Mouse (Mus musculus) cerebellum, adult 11-12 months (tissue): Measurements from ENCODE around the gene Hoxa6.
A peak's percentile ranks its signal among the peaks of the same experiment; 100 is the strongest.

ENCODE experiments used
- DNase-seq: peaks from one replicate; pipeline ENCODE4 v3.0.0; 2022

The Hoxa6 gene

DNA sequence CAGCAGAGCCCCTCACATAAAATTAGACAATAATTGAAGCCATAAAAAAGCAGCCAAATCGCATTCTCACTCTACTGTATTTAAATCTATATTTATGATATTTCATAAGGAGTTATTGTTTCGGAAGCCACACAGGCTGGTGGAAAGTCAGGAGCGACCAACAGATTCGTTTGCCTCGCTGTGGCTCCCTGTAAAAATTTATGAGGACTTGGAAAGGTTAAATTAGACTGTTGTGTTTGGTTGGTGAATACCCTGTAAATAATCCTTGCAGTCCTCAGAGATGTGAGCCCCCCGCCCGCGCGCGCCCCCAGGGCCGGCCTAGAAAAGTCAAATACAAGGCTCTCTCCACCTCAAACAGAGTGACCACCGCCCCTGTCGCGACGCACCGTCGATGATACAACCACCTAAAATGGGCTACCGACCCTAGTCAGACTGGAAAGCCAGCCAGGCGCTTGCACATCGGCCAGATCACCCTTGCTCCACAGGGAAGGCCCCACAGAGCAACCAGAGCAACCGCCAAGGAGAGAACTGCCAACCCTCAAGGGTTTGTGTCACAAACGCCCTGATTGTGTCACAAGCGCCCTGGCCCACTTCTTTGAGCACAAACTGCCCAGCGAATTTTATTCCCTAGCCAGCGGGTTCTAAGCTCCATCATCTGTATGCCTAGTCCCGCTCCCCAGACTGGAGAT lies 18.2 kb upstream of the Hoxa6 start:
- no peak for DNase-seq

DNA sequence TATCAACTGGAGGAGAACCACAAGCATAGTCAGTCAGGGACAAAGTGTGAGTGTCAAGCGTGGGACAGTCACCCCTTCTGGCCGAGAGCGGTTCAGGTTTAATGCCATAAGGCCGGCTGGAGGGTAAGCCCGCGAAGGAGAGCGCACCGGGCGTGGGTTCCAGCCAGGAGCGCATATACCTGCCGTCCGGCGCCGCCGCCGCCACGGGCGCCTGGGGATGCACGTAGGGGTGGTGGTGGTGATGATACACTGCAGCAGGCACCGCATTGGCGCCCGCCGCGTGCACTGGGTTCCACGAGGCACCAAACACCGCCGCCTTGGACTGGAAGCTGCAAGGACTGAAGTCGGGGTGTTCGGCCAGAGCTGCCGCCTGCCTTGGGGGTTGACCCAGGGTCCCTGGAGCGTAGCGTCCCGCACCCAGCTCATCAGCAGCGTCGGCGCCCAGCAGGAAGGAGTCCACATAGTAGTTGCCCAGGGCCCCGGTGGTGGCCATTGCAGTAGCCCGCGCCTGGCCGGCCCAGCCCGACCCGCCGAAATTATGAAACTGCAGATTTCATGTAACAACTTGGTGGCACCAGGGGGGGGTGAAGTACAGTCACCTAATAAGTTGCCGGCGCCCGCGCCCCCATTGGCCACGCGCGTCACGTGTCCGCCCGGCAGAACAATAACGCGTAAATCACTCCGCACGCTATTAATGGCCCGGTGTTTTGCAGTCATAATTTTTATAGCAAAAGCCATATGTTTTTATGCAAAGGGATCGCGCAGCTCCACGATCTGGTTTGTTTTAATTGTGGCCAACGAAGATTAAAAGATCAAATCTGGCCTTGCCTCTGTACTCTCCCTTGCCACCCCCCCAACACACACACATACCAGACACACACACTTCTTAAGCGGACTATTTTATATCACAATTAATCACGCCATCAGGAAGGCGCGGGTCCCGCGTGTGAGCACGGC lies 17.4 kb upstream of the Hoxa6 start:
- DNase-seq: no peak

DNA sequence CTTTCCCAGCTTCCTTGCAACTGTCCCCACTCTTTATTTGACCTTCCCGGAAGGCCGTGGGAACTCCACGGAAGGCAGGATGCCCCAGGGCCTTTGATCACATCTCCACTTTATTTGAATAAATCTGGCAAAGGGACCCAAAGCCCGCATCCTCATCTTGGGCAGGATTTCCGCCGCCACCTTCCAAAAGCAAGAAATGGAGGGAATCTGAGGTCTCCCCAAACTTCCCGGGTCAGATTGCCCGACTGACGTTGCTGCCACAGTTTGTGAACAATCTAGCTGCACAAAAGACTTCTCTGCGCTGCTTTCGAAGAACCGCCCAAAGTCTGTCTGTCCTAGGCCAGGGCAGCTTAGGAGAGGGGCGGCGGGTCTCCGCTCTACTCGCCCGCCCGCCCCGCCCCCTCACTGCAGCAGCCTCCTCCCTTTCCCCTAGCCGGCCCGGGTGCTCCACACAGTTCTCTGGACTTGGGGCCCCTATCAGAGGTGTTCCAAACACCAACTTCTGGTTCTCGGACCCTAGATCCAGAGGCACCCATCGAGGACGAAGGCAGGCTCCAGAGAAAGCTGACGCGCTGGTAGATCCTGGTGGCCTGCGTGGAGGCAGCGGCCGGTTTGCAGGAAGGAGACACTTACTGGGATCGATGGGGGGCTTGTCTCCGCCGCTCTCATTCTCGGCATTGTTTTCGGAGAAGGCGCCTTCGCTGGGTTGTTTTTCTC lies 16.5 kb upstream of the Hoxa6 start:
- DNase-seq: no peak

DNA sequence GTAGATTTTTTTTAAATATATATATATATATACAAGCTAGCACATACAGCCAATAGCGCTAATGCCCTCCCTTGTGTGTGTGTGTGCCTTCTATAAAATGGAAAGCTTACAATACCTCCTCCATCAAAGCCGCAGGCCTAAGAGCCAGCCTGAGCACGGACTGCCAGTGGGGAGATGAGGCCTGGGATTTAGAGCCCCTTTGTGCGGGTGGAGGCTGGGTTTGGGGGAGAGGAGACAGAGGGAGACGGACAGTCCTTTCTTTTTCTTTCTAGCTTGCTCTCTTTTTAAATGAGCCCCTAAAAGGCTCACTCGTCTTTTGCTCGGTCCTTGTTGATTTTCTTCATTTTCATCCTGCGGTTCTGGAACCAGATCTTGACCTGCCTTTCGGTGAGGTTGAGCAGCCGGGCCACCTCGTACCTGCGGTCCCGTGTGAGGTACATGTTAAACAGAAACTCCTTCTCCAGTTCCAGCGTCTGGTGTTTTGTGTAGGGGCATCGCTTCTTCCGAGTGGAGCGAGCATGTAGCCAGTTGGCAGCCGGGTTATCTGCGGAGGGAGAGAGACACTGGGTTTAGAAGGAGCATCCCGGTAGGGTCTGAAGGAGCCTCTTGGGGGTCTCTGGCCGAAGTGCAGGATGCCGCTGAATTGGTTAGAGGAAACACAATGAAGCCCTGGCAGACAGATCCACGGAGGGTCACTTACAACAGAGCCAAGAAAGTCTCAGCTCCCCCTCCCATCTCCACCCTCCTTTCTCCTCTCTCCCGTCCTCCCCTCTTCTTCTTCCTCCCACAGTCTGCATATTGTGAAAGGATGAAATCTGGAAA lies 15.6 kb upstream of the Hoxa6 start:
- no peak for DNase-seq

DNA sequence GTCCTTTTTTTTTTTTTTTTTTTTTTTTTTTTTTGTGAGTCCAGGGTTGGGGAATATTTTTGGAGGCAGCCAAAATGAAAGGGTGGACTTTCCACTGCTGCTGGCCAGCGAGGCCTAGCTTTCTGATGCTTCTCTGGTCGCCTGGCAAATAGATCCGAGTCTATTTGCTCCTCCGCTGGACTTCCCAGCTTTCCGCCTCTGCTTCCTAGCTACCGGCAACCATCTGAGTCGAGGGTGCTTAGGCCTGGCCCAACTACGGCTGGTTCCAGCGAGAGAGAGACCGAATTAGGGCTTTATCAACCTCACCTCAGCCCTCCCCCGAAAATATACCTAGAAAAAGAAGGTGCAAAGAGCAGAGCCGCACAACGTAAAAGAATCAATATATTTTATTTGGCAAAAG lies 14.2 kb upstream of the Hoxa6 start:
- no peak for DNase-seq

DNA sequence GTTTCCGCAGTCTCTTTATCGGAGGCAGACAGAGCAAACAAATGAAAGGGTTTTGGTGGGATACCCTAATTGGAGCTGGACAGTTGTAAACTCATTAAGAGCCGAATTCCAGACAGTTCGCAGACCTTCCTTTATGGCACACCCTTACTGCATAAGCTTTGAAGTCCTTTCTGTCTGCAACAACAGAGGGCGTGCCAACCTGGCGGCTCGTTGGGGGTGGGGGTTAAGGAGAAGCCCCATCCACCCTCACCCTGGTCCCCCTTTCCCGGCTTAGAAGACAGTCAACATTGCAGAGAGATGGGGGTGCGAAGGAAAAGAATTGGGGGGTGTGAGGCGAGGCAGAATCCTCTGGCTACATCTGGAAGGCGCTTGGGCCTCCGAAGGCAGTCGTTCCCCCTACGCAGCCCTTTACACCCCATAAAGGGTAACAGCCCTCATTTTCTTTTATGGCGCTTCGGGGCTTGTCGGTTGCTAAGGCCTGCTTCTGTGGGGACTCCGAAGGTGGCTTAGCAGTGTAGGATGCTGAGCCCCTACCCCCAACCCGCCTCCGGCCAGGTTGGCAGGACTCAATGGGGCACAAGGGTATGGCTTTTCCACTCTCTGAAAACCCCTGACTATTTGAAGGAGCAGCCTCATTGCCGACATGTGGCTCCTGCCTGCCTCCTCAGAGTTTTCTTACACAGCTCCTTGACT lies 13.6 kb upstream of the Hoxa6 start:
- DNase-seq: no peak

DNA sequence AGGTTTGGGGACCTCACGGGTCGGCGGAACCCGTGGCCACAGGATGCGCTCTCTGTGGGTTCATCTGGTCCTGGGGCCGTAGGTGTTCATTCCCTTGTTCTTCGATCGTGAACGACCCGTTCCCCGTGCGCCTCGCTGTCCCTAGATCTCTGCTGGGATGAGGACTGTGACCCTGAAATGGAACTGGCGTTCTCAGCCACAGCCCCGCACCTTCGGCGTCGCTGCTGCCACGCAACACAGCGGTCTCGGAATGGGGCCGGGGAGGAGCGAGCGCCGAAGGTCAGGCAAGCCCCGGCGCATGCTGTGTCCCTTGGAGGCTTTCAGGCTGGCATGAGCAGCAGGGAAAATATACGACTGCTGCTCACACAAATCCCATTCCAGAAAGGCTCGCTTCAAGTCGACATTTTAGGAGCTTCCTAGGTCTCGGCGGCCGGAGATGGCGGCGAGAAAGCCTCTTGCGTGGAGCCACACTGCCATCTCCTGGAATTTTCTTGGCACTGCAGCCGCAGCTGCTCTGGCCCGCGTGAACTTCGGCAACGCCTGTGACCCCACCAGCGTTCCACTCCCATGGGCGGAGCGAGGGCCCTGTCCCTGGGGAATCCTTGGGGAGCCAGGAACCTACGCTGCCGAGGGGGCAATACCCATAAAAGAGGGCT lies 12.9 kb upstream of the Hoxa6 start, which contains the start of gene Hoxa7:
Gene Hoxa7, minus strand, starts transcription at position 518 of the 656 bp plus-strand sequence.
- peak; percentile 72 for DNase-seq

DNA sequence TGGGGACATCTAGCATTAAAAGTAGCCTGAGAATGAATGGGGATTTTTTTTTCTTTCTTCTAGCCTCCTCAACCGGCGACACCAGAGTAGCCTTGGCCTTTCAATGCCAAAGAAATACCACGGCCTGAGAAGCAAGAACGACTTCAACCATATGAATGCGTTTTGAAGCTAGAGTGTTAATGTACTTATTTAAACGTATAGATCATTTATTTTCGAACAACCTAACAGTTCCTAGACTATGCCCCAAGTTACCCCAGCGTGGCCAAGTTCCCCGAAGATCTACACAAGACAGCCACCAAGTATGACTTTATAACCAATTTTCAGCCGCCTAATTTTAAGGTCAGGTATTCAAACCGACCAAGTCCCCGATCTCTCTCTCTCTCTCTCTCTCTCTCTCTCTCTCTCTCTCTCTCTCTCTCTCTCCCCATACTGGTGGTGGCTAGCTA lies 12.4 kb upstream of the Hoxa6 start:
- DNase-seq: no peak

DNA sequence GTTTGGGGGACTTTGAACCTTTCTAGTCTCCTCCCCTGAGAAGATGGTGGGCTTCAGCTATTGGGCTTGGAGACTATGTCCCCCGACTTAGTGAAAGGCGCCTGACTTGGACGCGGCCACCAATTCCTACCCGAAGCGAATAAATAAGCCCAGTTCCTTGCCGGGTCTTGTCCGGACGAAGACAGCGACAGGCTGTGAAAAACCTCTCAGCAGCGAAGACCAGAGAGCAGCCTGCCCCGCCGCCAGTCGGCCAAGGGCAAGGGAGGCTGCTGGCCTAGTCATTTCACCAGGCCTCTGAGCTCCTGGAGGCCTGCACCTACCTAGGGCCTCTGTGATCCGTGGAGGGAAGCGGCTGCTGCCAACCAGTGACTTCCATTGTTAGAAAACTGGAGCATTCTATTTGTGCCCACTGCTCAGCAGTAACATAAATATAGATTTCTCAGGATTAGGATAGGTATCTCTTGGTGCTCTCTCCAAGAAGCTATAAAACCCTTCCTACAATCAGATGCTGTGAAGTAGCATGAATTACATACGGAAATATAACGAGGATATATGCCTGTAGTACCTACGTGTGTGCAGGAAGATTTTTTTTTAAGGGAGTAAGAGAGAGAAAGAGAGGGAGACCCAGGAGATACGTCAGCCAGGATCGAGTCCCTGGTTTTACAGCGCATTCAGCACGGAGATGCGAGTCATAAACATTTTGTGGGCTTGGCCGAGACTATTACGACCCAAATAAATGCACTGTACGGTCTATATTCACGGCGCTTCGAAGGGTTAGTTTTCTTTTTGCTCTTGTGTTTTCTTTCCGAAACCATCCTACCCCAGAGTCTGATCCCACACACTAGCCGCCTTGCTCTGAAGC lies 11.7 kb upstream of the Hoxa6 start:
- no peak for DNase-seq

DNA sequence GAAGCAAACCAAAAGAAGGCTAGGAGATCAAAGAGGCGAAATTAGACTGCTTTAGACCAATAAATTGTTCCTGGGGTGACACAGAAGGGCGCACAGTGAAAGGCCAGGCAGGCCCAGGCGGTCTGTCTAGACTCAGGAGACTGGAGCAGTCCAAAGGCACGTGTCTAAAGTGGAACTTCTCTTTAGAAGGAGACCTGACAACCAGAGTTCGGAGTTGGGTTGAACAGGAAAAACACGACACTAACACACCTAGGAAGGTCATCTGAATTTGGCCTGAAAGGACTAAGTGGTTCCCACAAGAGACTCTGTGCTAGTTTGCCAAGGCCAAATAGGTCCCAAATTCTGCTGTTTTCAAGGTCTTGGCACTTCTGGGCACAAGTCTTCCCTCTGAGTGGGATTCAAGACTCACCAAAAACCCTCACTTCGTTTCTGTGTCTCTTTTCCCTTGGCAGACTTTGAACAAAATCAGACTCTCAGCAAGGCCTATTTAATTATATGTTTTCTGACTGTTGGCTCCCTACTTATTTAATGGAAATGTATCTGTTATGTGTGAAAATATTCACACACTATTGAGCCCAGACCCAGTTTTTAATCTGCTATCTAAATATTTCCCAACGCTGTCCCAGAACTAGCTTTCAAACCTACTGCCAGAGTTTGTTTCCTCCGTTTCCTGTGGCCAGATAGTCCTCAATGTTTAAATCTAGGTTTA lies 10.9 kb upstream of the Hoxa6 start:
- DNase-seq: no peak

DNA sequence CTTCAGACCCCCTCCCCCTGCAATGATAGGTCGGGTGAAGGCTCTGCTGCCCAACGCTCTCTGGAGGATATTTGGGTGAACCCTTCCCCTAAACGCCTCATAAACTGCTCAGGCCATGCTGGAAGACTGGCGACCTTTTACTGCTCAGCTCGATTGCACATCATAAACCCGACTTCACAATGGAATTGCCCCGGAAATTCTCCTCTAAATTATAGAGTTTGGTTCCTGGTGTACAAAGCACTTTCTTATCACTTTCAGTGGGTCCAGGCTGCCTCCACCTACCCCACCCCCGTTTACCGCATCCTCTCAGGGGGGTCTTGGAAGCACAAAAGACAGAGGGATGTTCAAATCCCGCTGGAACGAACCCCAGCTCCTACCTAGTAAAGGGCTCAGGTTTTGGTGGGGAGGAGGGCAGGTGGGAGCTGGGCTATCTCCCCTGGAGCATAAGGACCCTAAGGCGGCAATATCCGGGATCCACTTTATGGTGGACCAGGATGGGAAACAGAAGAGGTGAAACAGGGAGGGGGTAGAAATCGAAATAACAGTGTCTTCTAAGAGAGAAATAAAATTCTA lies 10.2 kb upstream of the Hoxa6 start:
- no peak for DNase-seq

DNA sequence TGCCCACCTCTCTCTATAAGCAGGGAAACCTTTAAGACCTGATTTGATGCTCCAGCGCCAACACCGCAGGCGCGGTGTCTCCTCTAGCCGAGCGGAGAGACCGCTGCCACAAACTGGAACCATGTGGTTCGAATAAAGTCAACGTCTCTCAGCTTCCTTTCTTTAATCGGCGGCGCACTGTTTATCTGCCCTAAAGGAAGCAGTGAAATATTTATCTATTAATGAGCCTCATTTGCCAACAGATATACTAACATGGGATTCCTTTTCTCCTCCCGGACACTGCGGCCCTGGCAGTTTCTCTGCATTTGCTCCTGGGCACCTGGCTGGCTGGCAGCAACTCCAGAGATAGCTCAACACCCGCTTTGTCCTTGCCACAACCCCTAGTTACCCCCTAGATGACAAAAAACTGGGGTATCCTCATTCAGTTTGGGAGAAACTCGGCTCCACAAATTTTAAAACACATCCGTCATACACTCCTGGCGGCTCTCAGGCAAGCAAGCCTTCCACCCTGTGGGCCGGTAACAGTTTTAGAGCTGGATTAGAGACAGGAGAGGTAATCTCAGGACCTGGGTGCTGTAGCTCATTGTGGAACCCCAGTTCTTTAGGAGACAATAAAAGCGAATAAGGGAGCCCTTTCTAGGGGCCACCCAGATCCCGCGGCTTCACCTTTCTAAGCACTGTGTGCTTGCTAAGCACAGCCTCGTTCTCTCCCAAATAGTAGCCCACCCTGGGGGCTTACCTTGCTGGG lies 9.5 kb upstream of the Hoxa6 start:
- no peak for DNase-seq

DNA sequence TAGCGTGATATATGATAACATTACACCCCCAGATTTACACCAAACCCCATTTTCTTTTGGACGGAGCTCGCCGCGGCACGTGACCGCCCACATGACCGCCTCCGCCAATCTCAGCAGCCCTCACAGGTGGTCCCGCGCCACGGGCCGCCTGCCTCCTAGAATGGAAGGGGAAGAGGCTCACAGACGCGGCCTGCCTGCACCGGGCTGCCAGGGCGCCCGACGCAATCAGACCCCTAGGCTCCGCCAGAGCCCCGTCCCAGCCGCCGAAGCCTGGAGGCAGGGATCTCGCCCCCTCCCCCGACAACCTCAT lies 8.9 kb upstream of the Hoxa6 start:
- no peak for DNase-seq

DNA sequence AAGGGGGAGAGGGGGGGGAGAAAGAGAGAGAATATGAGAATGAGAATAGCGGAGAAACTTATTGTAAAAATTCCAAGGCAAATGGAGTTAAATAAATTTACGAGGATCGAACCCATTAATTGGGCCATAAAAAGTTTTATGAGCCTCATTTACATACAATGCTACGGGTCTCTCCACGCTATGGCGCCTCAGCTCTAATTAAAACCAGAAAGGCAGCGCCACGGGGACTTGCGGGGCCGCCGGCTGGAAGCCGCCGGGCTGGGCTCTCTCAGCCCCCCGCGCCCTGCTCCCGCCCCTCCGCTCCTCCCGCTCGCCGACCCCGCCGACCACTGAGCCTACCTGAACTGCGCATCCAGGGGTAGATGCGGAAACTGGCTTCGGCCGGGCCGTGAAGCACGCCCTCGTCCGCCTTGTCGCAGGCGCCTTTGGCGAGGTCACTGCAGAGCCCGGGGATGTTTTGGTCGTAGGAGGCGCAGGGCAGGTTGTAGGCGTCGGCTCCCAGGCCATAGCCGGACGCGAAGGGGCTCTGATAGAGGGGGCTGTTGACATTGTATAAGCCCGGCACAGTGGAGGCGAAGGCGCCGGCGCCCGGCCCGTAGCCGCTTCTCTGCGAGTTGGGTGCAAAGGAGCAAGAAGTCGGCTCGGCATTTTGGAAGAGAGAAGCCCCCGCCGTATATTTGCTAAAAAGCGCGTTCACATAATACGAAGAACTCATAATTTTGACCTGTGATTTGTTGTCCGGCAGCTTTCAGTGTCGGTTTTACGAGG lies 8.4 kb upstream of the Hoxa6 start:
- DNase-seq: no peak

DNA sequence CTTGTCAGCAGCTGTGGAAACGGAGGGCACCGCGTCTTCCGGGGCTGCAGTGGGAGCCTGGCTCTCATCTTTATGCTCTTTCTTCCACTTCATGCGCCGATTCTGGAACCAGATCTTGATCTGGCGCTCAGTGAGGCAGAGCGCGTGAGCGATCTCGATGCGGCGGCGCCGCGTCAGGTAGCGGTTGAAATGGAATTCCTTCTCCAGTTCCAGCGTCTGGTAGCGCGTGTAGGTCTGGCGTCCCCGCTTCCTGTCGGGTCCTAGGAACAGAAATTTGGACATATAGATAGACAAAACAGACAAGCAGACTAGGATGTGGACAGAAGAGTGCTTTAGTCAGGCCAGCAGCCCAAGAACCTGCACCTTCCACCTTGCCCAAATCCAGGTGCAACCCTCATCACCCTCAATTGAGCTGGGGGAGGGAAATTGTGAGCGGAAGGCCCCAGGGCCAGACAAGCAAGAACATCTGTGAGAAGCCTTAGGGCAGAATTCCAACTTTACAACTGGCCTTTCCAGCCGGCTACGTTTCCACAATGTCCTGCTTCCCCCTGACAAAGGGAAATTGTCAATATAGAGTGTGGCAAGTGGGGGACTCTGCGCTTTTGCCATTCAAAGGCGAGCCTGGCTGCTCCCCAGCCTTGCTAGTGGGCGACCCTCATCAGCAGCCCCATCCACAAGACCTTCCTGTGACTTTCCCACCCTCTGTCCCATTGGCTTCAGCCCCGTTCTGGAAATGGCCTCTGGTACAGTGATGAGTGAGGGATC lies 7.4 kb upstream of the Hoxa6 start:
- DNase-seq: no peak

DNA sequence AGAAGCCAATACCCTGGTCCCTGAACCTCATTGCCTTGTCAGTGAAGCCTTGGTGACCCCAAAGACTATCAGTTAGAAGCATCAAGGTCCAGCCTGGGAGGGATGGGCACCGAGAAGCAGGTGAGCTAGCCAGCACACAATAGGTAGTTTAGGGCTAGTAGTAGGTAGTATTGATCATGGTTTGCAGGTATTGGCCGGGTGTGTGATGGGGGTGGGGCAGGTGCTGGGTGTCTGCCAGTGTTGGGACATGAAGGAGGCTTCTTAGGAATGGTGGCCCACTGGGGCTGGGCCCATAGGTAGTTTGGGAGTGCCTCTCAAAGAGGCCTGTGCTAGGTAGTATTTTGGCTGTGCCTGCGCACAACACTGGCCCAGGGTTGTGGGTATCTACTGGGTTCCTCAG lies 6.5 kb upstream of the Hoxa6 start:
- DNase-seq: no peak

DNA sequence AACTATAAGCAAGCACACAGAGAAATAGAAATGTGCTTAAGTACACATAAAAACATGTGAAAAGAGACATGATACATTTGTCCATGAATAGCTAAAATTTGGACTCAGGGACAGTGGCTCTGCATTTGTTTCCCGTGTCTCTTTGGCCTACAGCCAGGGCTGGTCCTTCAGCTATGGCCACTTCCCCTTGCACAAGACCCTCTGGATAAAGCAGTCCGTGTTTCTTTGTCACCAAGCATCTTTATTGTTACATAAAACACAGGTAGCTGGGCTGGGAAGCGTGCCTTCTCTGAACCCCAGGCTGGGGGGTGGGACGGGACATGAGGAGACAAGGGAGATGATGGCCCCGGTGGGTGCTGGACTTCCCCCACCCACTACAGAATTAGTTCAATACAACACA lies 5.7 kb upstream of the Hoxa6 start:
- DNase-seq: no peak
